Mouse (Mus musculus) erythroblast, embryonic 14.5 days (primary cell): ENCODE measurements around the gene Gm7534. TPM values are rescaled to one million over a fixed set of nuclear protein-coding genes. Genes with fewer than 3 reads are reported as not detected.
"Not testable (repeated sequence)": the region's sequence is repeated elsewhere in the genome, so short reads cannot be mapped to it uniquely, and the experiment has no call there.

Experiments
- H3K27me3 ChIP-seq: 2 replicates; pipeline ENCODE4 v1.6.1; 2012; ENCODE audit warnings: inconsistent platforms; ENCODE audit not compliant: control insufficient read depth
- H3K36me3 ChIP-seq: 2 replicates; pipeline ENCODE4 v1.6.1; 2012; ENCODE audit warnings: mild to moderate bottlenecking, inconsistent platforms; ENCODE audit not compliant: control insufficient read depth
- H3K4me1 ChIP-seq: 2 replicates; pipeline ENCODE4 v1.6.1; 2012; ENCODE audit warnings: inconsistent platforms; ENCODE audit not compliant: control insufficient read depth
- H3K4me3 ChIP-seq: replicated peaks from 2 replicates; pipeline ENCODE3; 2012; ENCODE audit warnings: moderate library complexity, mild to moderate bottlenecking, inconsistent platforms
- H3K9me3 ChIP-seq: 2 replicates; pipeline ENCODE4 v1.6.1; 2012; ENCODE audit warnings: low read length, inconsistent platforms, mixed read lengths; ENCODE audit not compliant: control insufficient read depth
- GATA1 ChIP-seq: IDR thresholded peaks from 2 replicates; pipeline ENCODE4 v1.6.1; 2012; ENCODE audit warnings: low read length, inconsistent platforms, mixed read lengths
- TAL1 ChIP-seq: IDR thresholded peaks from 3 replicates; pipeline ENCODE4 v1.6.1; 2012; ENCODE audit warnings: low read length, inconsistent platforms, mixed read lengths
- polyA plus RNA-seq: library from polyadenylated mRNA; stranded (reverse); fragments of >175 nt; gene quantifications from 2 replicates; pipeline ENCODE4 v1.2.3, GENCODE M21; 2012

The Gm7534 gene
- polyA plus RNA-seq, 1 experiment, result not detected

- TF ChIP-seq GATA1, result no peak
- H3K4me3 ChIP-seq, result no peak overlapping the region
- peaks cover 41% of the 10 kb centered on the region for H3K36me3 ChIP-seq
- no peaks in the 10 kb centered on the region for H3K27me3 ChIP-seq
- no peaks in the 10 kb centered on the region for H3K9me3 ChIP-seq
- H3K4me1 ChIP-seq, result no peaks in the 10 kb centered on the region
These were observed 30.4 kb downstream of the Gm7534 start for GRCm38 (mm10) chr4:134172391-134172790.

- TF ChIP-seq GATA1 (no peak), TAL1 (no peak)
- H3K36me3 ChIP-seq, result peaks cover 40% of the 10 kb centered on the region
These were observed 35.9 kb downstream of the Gm7534 start for GRCm38 (mm10) chr4:134166906-134167305.

GRCm38 (mm10) chr4:134165548-134166465 lies 37.0 kb downstream of the Gm7534 start:
- H3K4me1 ChIP-seq, result peaks cover 19% of the 10 kb centered on the region
- TF ChIP-seq GATA1 (no peak), TAL1 (no peak)
- no peak overlapping the region for H3K4me3 ChIP-seq
- H3K9me3 ChIP-seq, result no peaks in the 10 kb centered on the region
- no peaks in the 10 kb centered on the region for H3K27me3 ChIP-seq
- H3K36me3 ChIP-seq, result peaks cover 32% of the 10 kb centered on the region

More at GRCm38 (mm10) chr4:134166906-134167305, 35.9 kb downstream of the Gm7534 start:
- no peak overlapping the region for H3K4me3 ChIP-seq
- peaks cover 19% of the 10 kb centered on the region for H3K4me1 ChIP-seq
- no peaks in the 10 kb centered on the region for H3K9me3 ChIP-seq
- H3K27me3 ChIP-seq, result no peaks in the 10 kb centered on the region

GRCm38 (mm10) chr4:134165024-134165423 lies 37.8 kb downstream of the Gm7534 start:
- no peaks in the 10 kb centered on the region for H3K9me3 ChIP-seq
- no peak overlapping the region for H3K4me3 ChIP-seq
- H3K36me3 ChIP-seq, result peaks cover 26% of the 10 kb centered on the region
- H3K27me3 ChIP-seq, result no peaks in the 10 kb centered on the region
- H3K4me1 ChIP-seq, result peaks cover 19% of the 10 kb centered on the region
- TF ChIP-seq TAL1 (no peak), GATA1 (no peak)

GRCm38 (mm10) chr4:134164591-134164990 lies 38.2 kb downstream of the Gm7534 start:
- Histone ChIP-seq H3K27me3 (no peaks in the 10 kb centered on the region), H3K4me3 (no peak overlapping the region), H3K9me3 (no peaks in the 10 kb centered on the region), H3K36me3 (peaks cover 24% of the 10 kb centered on the region), H3K4me1 (peaks cover 19% of the 10 kb centered on the region)
- TF ChIP-seq TAL1 (no peak), GATA1 (no peak)

- H3K4me3 ChIP-seq, H3K9me3 ChIP-seq, H3K4me1 ChIP-seq, H3K27me3 ChIP-seq: not testable (repeated sequence)
- peaks cover 36% of the 10 kb centered on the region for H3K36me3 ChIP-seq
These were observed 42.7 kb downstream of the Gm7534 start for GRCm38 (mm10) chr4:134160071-134160470.

GRCm38 (mm10) chr4:134158774-134159173 lies 44.0 kb downstream of the Gm7534 start:
- Histone ChIP-seq H3K36me3 (peaks cover 43% of the 10 kb centered on the region), H3K4me1 (no peaks in the 10 kb centered on the region), H3K4me3 (no peak overlapping the region), H3K9me3 (no peaks in the 10 kb centered on the region), H3K27me3 (no peaks in the 10 kb centered on the region)
- TF ChIP-seq GATA1 (no peak), TAL1 (no peak)

- Histone ChIP-seq H3K4me3 (no peak overlapping the region), H3K27me3 (no peaks in the 10 kb centered on the region), H3K4me1 (no peaks in the 10 kb centered on the region), H3K9me3 (no peaks in the 10 kb centered on the region), H3K36me3 (peaks cover 55% of the 10 kb centered on the region)
- TF ChIP-seq GATA1, result no peak
- no peak for TF ChIP-seq TAL1
These were observed 45.2 kb downstream of the Gm7534 start for GRCm38 (mm10) chr4:134157558-134157957.

- Histone ChIP-seq H3K36me3 (peaks cover 63% of the 10 kb centered on the region), H3K27me3 (no peaks in the 10 kb centered on the region), H3K4me3 (no peak overlapping the region), H3K4me1 (no peaks in the 10 kb centered on the region), H3K9me3 (no peaks in the 10 kb centered on the region)
- no peak for TF ChIP-seq TAL1
- TF ChIP-seq GATA1, result no peak
These were observed 46.1 kb downstream of the Gm7534 start for GRCm38 (mm10) chr4:134156744-134157143.

GRCm38 (mm10) chr4:134155961-134156465 lies 46.8 kb downstream of the Gm7534 start:
- no peaks in the 10 kb centered on the region for H3K27me3 ChIP-seq
- TF ChIP-seq GATA1 (no peak), TAL1 (no peak)
- H3K36me3 ChIP-seq, result peaks cover 70% of the 10 kb centered on the region
- H3K4me1 ChIP-seq, result no peaks in the 10 kb centered on the region
- H3K9me3 ChIP-seq, result no peaks in the 10 kb centered on the region
- no peak overlapping the region for H3K4me3 ChIP-seq
